Mouse (Mus musculus): ENCODE results near the gene Dusp12.

Gene Dusp12

GRCm38 (mm10) chr1:170896651-170897281 is 11.4 kb upstream of the Dusp12 start:
- DNase-seq, result no peak

- DNase-seq, result no peak
Observed at GRCm38 (mm10) chr1:170894603-170895602, 9.6 kb upstream of the Dusp12 start.

DNA sequence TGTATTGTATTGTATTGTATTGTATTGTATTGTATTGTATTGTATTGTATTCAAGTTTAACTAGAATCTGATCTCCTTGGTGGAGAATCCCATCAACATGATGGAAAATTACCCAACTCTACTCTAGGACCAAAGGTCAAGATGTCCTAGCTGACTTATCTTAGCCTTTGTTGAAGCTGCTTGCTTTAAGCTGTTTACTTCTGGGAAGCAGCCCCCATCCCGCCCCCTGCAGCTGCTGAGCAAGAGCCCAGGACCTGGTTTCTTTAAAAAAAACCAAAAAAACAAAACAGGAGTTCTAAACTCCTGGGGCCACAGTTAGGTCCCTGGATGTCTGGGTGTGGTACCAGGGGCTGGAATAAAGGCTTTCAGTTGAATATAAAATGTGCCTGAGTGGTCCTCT is 6.9 kb upstream of the Dusp12 start:
- DNase-seq, result no peak

DNA sequence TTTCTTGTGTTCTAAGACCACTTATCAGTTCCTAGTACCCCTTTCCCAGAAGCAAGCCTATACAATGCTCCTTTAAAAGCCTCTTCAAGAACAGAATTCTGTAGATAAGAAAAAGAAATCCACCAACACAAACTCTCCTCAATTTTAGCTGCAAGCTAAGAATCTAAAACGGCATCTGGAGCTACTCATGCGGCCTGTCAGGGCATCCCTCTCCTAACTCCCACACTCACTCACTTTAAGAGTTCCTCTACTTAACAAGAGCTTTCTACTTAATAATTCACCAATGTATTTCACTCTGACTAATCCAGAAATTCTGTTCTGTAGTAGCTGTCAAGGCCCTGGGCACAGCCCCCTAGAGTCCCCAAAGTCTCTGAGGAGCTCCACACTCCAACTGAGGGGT is 6.3 kb upstream of the Dusp12 start:
- DNase-seq, result no peak

GRCm38 (mm10) chr1:170889310-170889709 is 4.0 kb upstream of the Dusp12 start:
- DNase-seq, result no peak

GRCm38 (mm10) chr1:170886044-170886458 is 711 bp upstream of the Dusp12 start:
- DNase-seq, result no peak

GRCm38 (mm10) chr1:170884390-170884789 is 950 bp downstream of the Dusp12 start:
- no peak for DNase-seq

- DNase-seq, result no peak
Observed at GRCm38 (mm10) chr1:170882915-170883485, 2.3 kb downstream of the Dusp12 start.

GRCm38 (mm10) chr1:170876906-170877305 is 8.4 kb downstream of the Dusp12 start:
- DNase-seq, result no peak

DNA sequence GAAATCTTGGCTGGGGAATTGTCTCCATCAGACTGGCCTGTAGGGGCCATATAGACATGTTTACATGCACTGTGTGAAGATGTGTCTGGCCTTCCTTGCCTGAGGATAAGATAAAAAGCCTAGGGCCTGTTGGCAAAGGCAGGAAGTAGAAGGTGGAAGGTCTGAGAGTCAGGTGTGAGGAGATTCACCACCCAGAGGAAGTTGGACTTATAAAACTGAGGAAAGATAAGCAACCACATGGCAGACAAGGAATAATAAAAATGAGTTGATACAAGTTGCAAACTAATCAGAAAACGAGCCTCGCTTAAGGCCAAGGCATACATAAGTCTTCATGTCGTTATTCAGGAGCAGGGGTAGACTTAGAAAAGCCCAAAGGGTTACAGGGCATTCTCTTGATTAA is 9.7 kb downstream of the Dusp12 start:
- no peak for DNase-seq

DNA sequence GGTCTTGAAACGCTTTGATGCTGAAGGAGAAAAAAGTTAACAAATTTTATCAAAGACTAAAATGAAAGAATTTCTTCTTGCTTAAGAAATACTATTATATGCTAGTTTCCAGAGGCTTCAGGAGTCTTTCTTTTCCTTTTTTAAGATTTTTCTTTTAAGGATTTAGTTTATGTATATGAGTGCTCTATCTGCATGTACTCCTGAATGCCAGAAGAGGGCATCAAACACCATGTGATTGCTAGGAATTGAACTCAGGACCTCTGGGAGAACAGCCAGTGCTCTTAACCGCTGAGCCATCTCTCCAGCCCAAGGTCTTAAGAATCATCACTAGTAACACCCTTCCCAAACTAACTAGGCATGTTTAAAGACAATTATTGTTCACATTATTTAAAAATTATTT is 13.4 kb downstream of the Dusp12 start:
- DNase-seq, result no peak

GRCm38 (mm10) chr1:170871402-170871801 is 13.9 kb downstream of the Dusp12 start:
- no peak for DNase-seq

GRCm38 (mm10) chr1:170868905-170869283 is 16.4 kb downstream of the Dusp12 start:
- DNase-seq, result no peak

DNA sequence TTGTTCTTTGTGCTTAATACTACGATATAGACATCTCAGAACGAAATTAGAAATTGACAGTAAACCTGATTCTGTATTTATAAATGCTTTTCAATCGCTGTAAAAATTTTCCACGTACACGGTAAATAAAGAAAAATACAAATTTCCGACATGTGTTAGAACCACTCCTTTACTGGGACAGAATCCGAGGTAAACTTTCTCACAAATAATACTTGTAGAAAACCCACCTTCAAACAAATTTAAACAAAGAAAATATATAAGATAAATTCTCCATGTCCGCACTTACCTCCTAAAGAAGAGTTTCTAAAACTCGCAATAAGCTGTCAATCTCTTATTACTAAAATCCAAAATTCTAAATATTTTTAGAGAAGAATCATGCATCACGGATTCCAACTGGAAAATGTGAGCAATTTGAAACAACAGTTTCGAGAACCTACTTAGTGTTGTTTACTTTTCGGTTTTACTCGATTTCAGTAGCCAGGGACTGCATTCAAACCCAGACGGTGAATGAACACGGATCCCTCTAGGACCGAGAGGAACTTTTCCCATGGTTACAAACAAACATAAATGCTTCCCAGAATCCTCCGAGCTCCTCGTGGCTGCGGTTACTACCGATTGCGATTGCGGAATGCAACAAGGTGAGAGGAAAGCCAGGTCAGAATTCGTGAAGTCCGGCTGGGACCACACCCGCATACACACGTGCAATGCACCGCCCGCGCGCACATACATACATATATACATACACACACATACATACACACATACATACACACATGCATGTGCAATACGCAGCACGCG is 17.0 kb downstream of the Dusp12 start:
- DNase-seq, result peak; percentile 77

GRCm38 (mm10) chr1:170867691-170868105 is 17.6 kb downstream of the Dusp12 start, which contains the start of gene Atf6:
Atf6 (minus strand) TSS chr1:170867771.
- peak; percentile 93 for DNase-seq

- DNase-seq, result no peak
Observed at GRCm38 (mm10) chr1:170866992-170867690, 18.2 kb downstream of the Dusp12 start.

GRCm38 (mm10) chr1:170865406-170865805 is 19.9 kb downstream of the Dusp12 start:
- no peak for DNase-seq

DNA sequence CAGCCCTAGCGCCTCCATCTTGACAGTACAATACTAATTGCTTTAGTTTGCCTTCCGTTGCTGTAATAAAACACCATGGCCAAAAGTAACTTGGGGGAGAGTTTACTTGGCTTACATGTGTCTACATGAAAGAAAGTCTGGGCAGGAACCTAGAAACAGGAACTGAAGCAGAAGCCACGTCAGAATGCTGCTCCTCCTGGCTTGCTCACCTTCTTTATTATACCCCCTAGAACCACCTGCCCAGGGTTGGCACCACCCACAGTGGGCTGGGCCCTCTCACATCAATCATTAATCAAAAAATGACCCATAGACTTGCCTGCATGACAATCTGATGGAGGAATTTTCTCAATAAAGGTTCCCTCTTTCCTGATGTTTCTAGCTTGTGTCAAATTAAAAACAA is 20.6 kb downstream of the Dusp12 start:
- no peak for DNase-seq

DNA sequence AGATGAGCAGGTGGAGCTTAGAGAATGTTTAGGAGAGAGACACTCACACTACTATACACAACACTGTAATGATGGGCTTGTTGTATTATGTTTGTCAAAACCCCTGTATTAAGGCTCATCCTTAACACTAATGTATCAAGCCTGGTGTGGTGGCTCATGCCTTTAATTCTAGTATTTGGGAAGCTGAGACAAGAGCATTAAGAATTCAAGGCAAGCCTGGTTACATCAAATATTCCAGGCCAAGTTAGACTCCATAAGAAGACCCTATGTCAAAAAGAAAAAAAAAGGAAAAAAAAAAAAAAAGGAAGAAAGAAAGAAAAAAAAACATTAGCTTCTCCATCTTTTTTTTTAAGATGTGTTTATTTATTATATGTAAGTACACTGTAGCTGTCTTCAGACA is 21.1 kb downstream of the Dusp12 start:
- no peak for DNase-seq

GRCm38 (mm10) chr1:170863033-170863432 is 22.3 kb downstream of the Dusp12 start:
- DNase-seq, result no peak

DNA sequence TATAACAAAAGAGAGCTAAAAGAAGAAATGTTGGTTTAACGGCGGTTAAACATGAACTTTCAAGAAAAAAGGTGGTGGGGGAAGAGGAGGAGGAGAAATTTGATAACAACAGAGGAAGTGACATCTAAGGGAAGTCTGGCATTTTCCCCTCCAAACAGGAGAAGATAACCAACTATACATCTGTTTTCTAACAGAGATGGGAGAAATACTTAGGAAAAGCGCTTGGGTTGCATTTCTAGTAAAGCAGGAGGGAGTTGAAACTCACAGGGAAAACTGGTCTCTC is 23.0 kb downstream of the Dusp12 start:
- no peak for DNase-seq

GRCm38 (mm10) chr1:170861671-170862434 is 23.5 kb downstream of the Dusp12 start:
- DNase-seq, result no peak

Data from layer of hippocampus, adult 9-11 months (tissue).